Comparison of ENCODE assay signal across 4 mouse cellular contexts in genomic region chr9:15242130-15242529, GRCm38 (mm10). TPM values are rescaled to one million over a fixed set of nuclear protein-coding genes. Genes with fewer than 3 reads are reported as not detected.
"Had no signal": no experiment of that assay in that cellular context is flagged by ENCODE, and none has a peak within 500 bp of the region (broad histone marks: within the 10 kb centered on the region; RNA-seq: fewer than 3 reads in every experiment).

No protein-coding gene starts in this region.

- H3K4me2 ChIP-seq: limb, embryonic 12.5 days; neural tube, embryonic 15.5 days had no signal

- H3K36me3 ChIP-seq: limb, embryonic 12.5 days; midbrain, embryonic 10.5 days; neural tube, embryonic 15.5 days had no signal

- H3K9ac ChIP-seq: limb, embryonic 12.5 days; neural tube, embryonic 15.5 days had no signal

- H3K27me3 ChIP-seq: neural tube, embryonic 15.5 days had no signal

- H3K4me3 ChIP-seq: limb, embryonic 12.5 days; midbrain, embryonic 10.5 days; myocyte; neural tube, embryonic 15.5 days had no signal

- H3K27ac ChIP-seq: limb, embryonic 12.5 days; midbrain, embryonic 10.5 days; neural tube, embryonic 15.5 days had no signal

- H3K9me3 ChIP-seq: limb, embryonic 12.5 days; midbrain, embryonic 10.5 days; neural tube, embryonic 15.5 days had no signal

RNA-seq across cellular contexts. Expression of gene Vstm5, which starts 3.3 kb away (rescaled TPM):
- polyA plus RNA-seq: myocyte had no signal
